In the genomic region with DNA sequence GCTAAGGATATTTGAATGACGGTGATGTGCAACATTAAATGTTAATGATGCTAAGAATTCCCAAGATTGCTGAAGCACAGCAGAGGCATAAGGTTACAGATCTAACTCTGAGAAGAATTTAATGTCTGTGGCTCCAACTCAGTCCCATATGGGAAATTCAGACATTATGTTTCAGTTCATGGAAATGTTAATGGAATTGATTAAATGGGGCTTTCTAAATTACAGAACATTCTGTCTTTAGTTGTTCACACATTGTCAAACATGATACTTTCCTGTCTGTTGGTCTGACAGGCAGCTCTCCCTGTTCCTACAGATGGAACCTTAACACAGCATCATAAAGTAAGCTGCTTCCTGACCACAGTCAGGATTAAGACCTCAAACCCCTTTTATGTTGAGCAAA, we compare ENCODE assay signal across 17 mouse cellular contexts. TPM values are rescaled to one million over a fixed set of nuclear protein-coding genes. Genes with fewer than 3 reads are reported as not detected.
"Had no signal": no experiment of that assay in that cellular context is flagged by ENCODE, and none has a peak within 500 bp of the region (broad histone marks: within the 10 kb centered on the region; RNA-seq: fewer than 3 reads in every experiment).

No protein-coding gene starts in this region.

- H3K4me1 ChIP-seq: limb, embryonic 12.5 days; limb, embryonic 15.5 days; midbrain, embryonic 12.5 days; midbrain, embryonic 15.5 days; neural tube, embryonic 12.5 days had no signal

- H3K27ac ChIP-seq: kidney, postnatal 0 days; limb, embryonic 12.5 days; limb, embryonic 15.5 days; liver, embryonic 14.5 days; macrophage; midbrain, embryonic 12.5 days; midbrain, embryonic 15.5 days; neural tube, embryonic 12.5 days had no signal

- ATAC-seq: liver, postnatal 0 days; lung, postnatal 0 days; midbrain, embryonic 15.5 days had no signal

- H3K36me3 ChIP-seq: limb, embryonic 12.5 days; limb, embryonic 15.5 days; midbrain, embryonic 12.5 days; midbrain, embryonic 15.5 days; neural tube, embryonic 12.5 days had no signal

- H3K9me3 ChIP-seq: limb, embryonic 12.5 days; limb, embryonic 15.5 days; midbrain, embryonic 12.5 days; midbrain, embryonic 15.5 days; neural tube, embryonic 12.5 days had no signal

- H3K27me3 ChIP-seq: limb, embryonic 12.5 days; limb, embryonic 15.5 days; midbrain, embryonic 12.5 days; midbrain, embryonic 15.5 days; neural tube, embryonic 12.5 days had no signal

- H3K9ac ChIP-seq: limb, embryonic 12.5 days; limb, embryonic 15.5 days; liver, embryonic 14.5 days; liver, postnatal 0 days; lung, embryonic 14.5 days; midbrain, embryonic 12.5 days; midbrain, embryonic 15.5 days; neural tube, embryonic 12.5 days had no signal

- H3K4me2 ChIP-seq: limb, embryonic 12.5 days; limb, embryonic 15.5 days; liver, embryonic 11.5 days; lung, embryonic 14.5 days; midbrain, embryonic 12.5 days; midbrain, embryonic 15.5 days; neural tube, embryonic 12.5 days had no signal

- H3K4me3 ChIP-seq: limb, embryonic 12.5 days; limb, embryonic 15.5 days; midbrain, embryonic 12.5 days; midbrain, embryonic 15.5 days; neural tube, embryonic 12.5 days had no signal

- DNase-seq: kidney, adult 2 months; kidney, postnatal 25 days; left cerebral cortex, postnatal 4 days; liver, postnatal 0 days; lung, embryonic 14.5 days; thymus, adult 18-20 months; thymus, postnatal 36 days had no signal

RNA-seq across cellular contexts. Expression of gene Gpm6a, which starts 47.8 kb away (rescaled TPM):
- polyA plus RNA-seq: macrophage had no signal
